Comparison of ENCODE assay signal across 8 mouse cellular contexts in the genomic region with DNA sequence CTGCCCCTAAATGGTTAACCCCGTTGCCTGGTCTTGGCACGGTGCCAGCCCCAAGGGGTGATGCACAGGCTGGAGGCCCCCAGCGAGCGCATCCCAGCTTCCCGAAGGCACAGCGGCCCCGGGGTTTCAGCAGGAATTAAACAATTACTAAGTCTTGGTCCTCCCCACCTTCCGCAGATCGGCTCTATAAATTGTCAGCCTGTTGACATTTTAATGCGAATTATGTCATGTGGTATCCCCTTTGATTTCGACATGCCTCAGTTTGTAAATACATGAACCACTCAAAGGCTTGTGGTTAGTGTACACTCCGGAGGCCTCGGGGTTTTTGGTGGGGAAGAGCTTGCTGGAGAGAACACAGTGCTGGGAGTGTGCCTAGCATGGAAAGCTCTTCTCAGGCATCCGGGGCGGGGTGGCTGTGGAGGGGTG.
DNase-seq lines count a peak whose midpoint lies in the region; ATAC-seq and TF ChIP-seq lines count a peak whose summit lies in the region.

No protein-coding gene starts in this region.

- H3K9ac ChIP-seq in lung, embryonic 14.5 days: no peak overlapping the region

- intact Hi-C loops in heart, postnatal 10 days (cut with DNase I): no loop called here

- no peak overlapping the region for H3K27ac ChIP-seq in lung, embryonic 14.5 days (ENCODE audit: low read depth)

- WGBS in lung, embryonic 14.5 days: 28% methylated on average over 15 of the region's 15 CpGs

- no peak for TF ChIP-seq CTCF in lung, embryonic 14.5 days (IDR thresholded peaks at IDR 0.05; ENCODE audit: low read depth)

- H3K27me3 ChIP-seq in lung, embryonic 14.5 days (ENCODE audit: insufficient read depth, low read length): no peaks in the 10 kb centered on the region

- ATAC-seq in CD4-positive, CD25-positive, alpha-beta regulatory T cell, adult 4 months: no peak
- peak; percentile 54 for ATAC-seq in lung, embryonic 14.5 days (ENCODE audit: insufficient read depth)

- DNase-seq in CD4-positive, CD25-positive, alpha-beta regulatory T cell, adult 2 months (ENCODE audit: low read depth, low spot score): peak; percentile 11
- peak; percentile 32 for DNase-seq in right cerebral cortex, postnatal 4 days
- DNase-seq in right cerebral cortex, postnatal 36 days (ENCODE audit: low spot score in 2 of 2): no peak
- peak; percentile 78 for DNase-seq in lung, embryonic 14.5 days
- peak; percentile 41 for DNase-seq in urinary bladder, adult 2 months (ENCODE audit: low spot score)
- DNase-seq in heart, postnatal 10 days: no peak
- DNase-seq in gastrocnemius, adult 8-10 months (ENCODE audit: low spot score in 2 of 2): no peak

- peak overlapping the region; percentile 35 for H3K4me2 ChIP-seq in lung, embryonic 14.5 days

- H3K36me3 ChIP-seq in lung, embryonic 14.5 days (ENCODE audit: insufficient read depth): 0 out of 2 replicates have a peak, but pooled peaks cover under 1% of the 10 kb centered on the region

- H3K4me1 ChIP-seq in lung, embryonic 14.5 days (ENCODE audit: insufficient read depth): peaks cover 25% of the 10 kb centered on the region

- H3K4me3 ChIP-seq in lung, embryonic 14.5 days (ENCODE audit: low read depth, low read length): no peak overlapping the region

- no peaks in the 10 kb centered on the region for H3K9me3 ChIP-seq in lung, embryonic 14.5 days (ENCODE audit: low read depth, low read length)

Comparison
In these comparisons a context has a peak if more than half of its experiments do, and no peak if none do; other contexts are left out.
1. DNase-seq: peak in CD4-positive, CD25-positive, alpha-beta regulatory T cell, adult 2 months (single experiment), right cerebral cortex, postnatal 4 days (single experiment), lung, embryonic 14.5 days (single experiment) and urinary bladder, adult 2 months (single experiment); none in right cerebral cortex, postnatal 36 days (0 of 2), heart, postnatal 10 days (0 of 2) and gastrocnemius, adult 8-10 months (0 of 2).